In the genomic region with DNA sequence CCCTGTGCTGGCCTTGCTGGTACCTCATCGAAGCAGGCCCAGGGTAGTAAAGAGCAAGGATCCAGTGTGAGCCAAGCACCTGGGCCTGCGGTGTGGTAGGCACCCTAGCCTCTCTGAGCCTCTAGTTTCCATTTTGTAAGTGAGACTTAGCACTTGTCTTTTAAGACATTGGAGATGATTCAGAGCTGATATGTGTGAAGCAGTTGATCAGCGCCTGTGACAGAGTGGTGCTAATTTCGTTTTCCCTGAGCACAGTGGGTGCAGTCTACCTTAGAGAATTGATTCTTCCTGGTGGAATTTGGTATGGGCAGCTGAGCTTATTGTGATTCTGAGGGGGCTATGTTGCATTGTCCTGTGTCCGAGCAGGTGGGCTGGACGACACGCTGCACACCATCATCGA, we compare ENCODE assay signal across 33 mouse cellular contexts.
"Had no signal": no experiment of that assay in that cellular context is flagged by ENCODE, and none has a peak within 500 bp of the region (broad histone marks: within the 10 kb centered on the region; RNA-seq: fewer than 3 reads in every experiment).

No protein-coding gene starts in this region.

- DNase-seq: heart, postnatal 10 days; heart, postnatal 14 days; heart, postnatal 36 days; heart, postnatal 4 days; kidney, adult 11 months; kidney, adult 18-20 months; kidney, adult 2 months; kidney, adult 8-10 months; kidney, adult 9 months; kidney, postnatal 10 days; kidney, postnatal 14 days; kidney, postnatal 25 days; kidney, postnatal 36 days; kidney, postnatal 4 days; layer of hippocampus, adult 9-11 months; layer of hippocampus, postnatal 36 days had no signal

- ATAC-seq: hindbrain, embryonic 16.5 days; hindbrain, postnatal 0 days; inflammation-experienced regulatory T-cells, adult 6 months; intestine, embryonic 15.5 days; intestine, embryonic 16.5 days; intestine, postnatal 0 days had no signal

- H3K4me3 ChIP-seq: heart, embryonic 12.5 days; heart, embryonic 13.5 days; heart, embryonic 15.5 days; hindbrain, embryonic 10.5 days; hindbrain, embryonic 12.5 days; hindbrain, embryonic 13.5 days; hindbrain, embryonic 15.5 days; intestine, embryonic 15.5 days; kidney, embryonic 15.5 days; layer of hippocampus, adult 2 months had no signal

- H3K27ac ChIP-seq: heart, embryonic 13.5 days; heart, embryonic 15.5 days; hindbrain, embryonic 10.5 days; hindbrain, embryonic 12.5 days; hindbrain, embryonic 13.5 days; hindbrain, embryonic 14.5 days; hindbrain, embryonic 15.5 days; hindbrain, postnatal 0 days; intestine, embryonic 15.5 days; kidney, embryonic 15.5 days; kidney, postnatal 0 days; layer of hippocampus, adult 2 months had no signal
